Mouse (Mus musculus) testis, adult 2 months (tissue): ENCODE results near the gene Dtnb. TPM values are rescaled to one million over a fixed set of nuclear protein-coding genes. Genes with fewer than 3 reads are reported as not detected.
A peak's percentile ranks its signal among the peaks of the same experiment; 100 is the strongest.

Experiments
- H3K27ac ChIP-seq: fragments of 200-500 bp; 2 replicates; pipeline ENCODE4 v1.5.1; 2012; ENCODE audit warnings: low read depth, low read length; ENCODE audit not compliant: control insufficient read depth, insufficient read depth
- H3K27me3 ChIP-seq: fragments of 200-500 bp; 2 replicates; pipeline ENCODE4 v1.6.1; 2012; ENCODE audit warnings: mild to moderate bottlenecking, low read length, moderate library complexity; ENCODE audit not compliant: control insufficient read depth, insufficient read depth
- H3K36me3 ChIP-seq: fragments of 200-500 bp; 2 replicates; pipeline ENCODE4 v1.6.1; 2012; ENCODE audit warnings: mild to moderate bottlenecking, low read length; ENCODE audit not compliant: control insufficient read depth, insufficient read depth
- H3K4me1 ChIP-seq: fragments of 200-500 bp; 2 replicates; pipeline ENCODE4 v1.6.1; 2012; ENCODE audit warnings: low read length; ENCODE audit not compliant: control insufficient read depth, insufficient read depth
- H3K4me3 ChIP-seq: fragments of 200-500 bp; 2 replicates; pipeline ENCODE4 v1.5.1; 2012; ENCODE audit warnings: low read depth, mild to moderate bottlenecking, low read length, moderate library complexity, mixed read lengths; ENCODE audit not compliant: control insufficient read depth
- CTCF ChIP-seq: fragments of 200-500 bp; IDR thresholded peaks from 2 replicates; pipeline ENCODE4 v1.5.1; 2012; ENCODE audit warnings: low read depth, mild to moderate bottlenecking, inconsistent platforms, low read length, moderate library complexity; ENCODE audit not compliant: control insufficient read depth, insufficient read depth, insufficient replicate concordance
- POLR2A ChIP-seq: fragments of 200-500 bp; IDR thresholded peaks from 2 replicates; pipeline ENCODE4 v1.6.1; 2012; ENCODE audit warnings: low read depth, mild to moderate bottlenecking, inconsistent platforms, low read length, moderate library complexity; ENCODE audit not compliant: control insufficient read depth
- polyA plus RNA-seq: library from polyadenylated mRNA; depleted of rRNA; stranded (reverse); fragments of >200 nt; gene quantifications from 2 replicates; pipeline ENCODE4 v1.2.3, GENCODE M21; 2012

Gene Dtnb
- polyA plus RNA-seq, 1 experiment = 146 TPM

GRCm38 (mm10) chr12:3545451-3545850 is 26.7 kb upstream of the Dtnb start:
- H3K36me3 ChIP-seq = no peaks in the 10 kb centered on the region
- TF ChIP-seq CTCF (no peak), POLR2A (no peak)
- peaks cover 4% of the 10 kb centered on the region for H3K4me1 ChIP-seq
- H3K27me3 ChIP-seq = no peaks in the 10 kb centered on the region
- no peak overlapping the region for H3K4me3 ChIP-seq
- no peak overlapping the region for H3K27ac ChIP-seq

GRCm38 (mm10) chr12:3546121-3546658 is 26.0 kb upstream of the Dtnb start:
- H3K27ac ChIP-seq = no peak overlapping the region
- no peaks in the 10 kb centered on the region for H3K36me3 ChIP-seq
- peaks cover 8% of the 10 kb centered on the region for H3K4me1 ChIP-seq
- TF ChIP-seq CTCF (no peak), POLR2A (no peak)
- no peaks in the 10 kb centered on the region for H3K27me3 ChIP-seq
- H3K4me3 ChIP-seq = no peak overlapping the region

- Histone ChIP-seq H3K4me3 (no peak overlapping the region), H3K27me3 (no peaks in the 10 kb centered on the region), H3K27ac (no peak overlapping the region), H3K4me1 (peaks cover 8% of the 10 kb centered on the region), H3K36me3 (no peaks in the 10 kb centered on the region)
- TF ChIP-seq POLR2A = no peak
- TF ChIP-seq CTCF = no peak
Measured at GRCm38 (mm10) chr12:3546781-3547180, 25.4 kb upstream of the Dtnb start.

GRCm38 (mm10) chr12:3547506-3547905 is 24.7 kb upstream of the Dtnb start:
- H3K27me3 ChIP-seq = no peaks in the 10 kb centered on the region
- H3K27ac ChIP-seq = no peak overlapping the region
- H3K4me1 ChIP-seq = peaks cover 8% of the 10 kb centered on the region
- no peaks in the 10 kb centered on the region for H3K36me3 ChIP-seq
- TF ChIP-seq POLR2A (no peak), CTCF (no peak)
- H3K4me3 ChIP-seq = no peak overlapping the region

GRCm38 (mm10) chr12:3547911-3548310 is 24.3 kb upstream of the Dtnb start:
- Histone ChIP-seq H3K4me1 (peaks cover 8% of the 10 kb centered on the region), H3K27ac (no peak overlapping the region), H3K36me3 (no peaks in the 10 kb centered on the region), H3K27me3 (no peaks in the 10 kb centered on the region), H3K4me3 (no peak overlapping the region)
- TF ChIP-seq POLR2A (no peak), CTCF (no peak)

- no peak for TF ChIP-seq CTCF
- TF ChIP-seq POLR2A = no peak
- H3K4me3 ChIP-seq = no peak overlapping the region
- peaks cover 8% of the 10 kb centered on the region for H3K4me1 ChIP-seq
- H3K27ac ChIP-seq = no peak overlapping the region
- no peaks in the 10 kb centered on the region for H3K36me3 ChIP-seq
- no peaks in the 10 kb centered on the region for H3K27me3 ChIP-seq
Measured at GRCm38 (mm10) chr12:3548582-3549211, 23.5 kb upstream of the Dtnb start.

- Histone ChIP-seq H3K27ac (no peak overlapping the region), H3K36me3 (no peaks in the 10 kb centered on the region), H3K27me3 (no peaks in the 10 kb centered on the region), H3K4me1 (peaks cover 8% of the 10 kb centered on the region), H3K4me3 (no peak overlapping the region; the same call in 1 of the 2 replicates)
- TF ChIP-seq CTCF (peak; percentile 53; the same call in 1 of the 2 replicates), POLR2A (no peak)
Measured at GRCm38 (mm10) chr12:3550280-3550679, 21.9 kb upstream of the Dtnb start.
